Mouse (Mus musculus): Measurements from ENCODE around the gene Plekhm3.
A peak's percentile ranks its signal among the peaks of the same experiment; 100 is the strongest.

Gene Plekhm3

GRCm38 (mm10) chr1:64827434-64827833 is 129.2 kb downstream of the Plekhm3 start:
- DNase-seq (ENCODE audit: low spot score in 2 of 2): no peak

- no peak for DNase-seq (ENCODE audit: low spot score in 2 of 2)
These were observed 130.1 kb downstream of the Plekhm3 start for GRCm38 (mm10) chr1:64826348-64827103.

DNA sequence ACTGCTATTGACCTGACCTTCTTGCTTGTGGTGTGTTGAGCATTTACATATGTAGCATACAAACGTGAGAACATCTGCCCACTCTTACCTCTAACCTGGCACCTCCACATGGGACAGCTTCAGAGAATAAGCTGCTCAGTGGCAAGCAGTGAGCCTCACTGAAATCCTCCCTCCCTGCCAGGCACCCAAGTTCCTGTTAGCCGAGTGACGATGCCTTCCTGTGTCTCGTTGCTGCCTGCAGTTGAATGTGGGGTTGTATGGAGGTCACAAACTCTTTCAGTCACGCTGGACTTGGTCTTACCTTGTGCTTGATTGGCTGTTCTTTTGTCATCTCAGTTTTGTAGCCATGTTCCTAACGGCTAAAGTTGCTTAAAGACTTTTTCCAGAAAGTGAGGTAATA is 133.1 kb downstream of the Plekhm3 start:
- DNase-seq (ENCODE audit: low spot score in 2 of 2): no peak

- no peak for DNase-seq (ENCODE audit: low spot score in 2 of 2)
These were observed 138.9 kb downstream of the Plekhm3 start for GRCm38 (mm10) chr1:64817709-64818108.

DNA sequence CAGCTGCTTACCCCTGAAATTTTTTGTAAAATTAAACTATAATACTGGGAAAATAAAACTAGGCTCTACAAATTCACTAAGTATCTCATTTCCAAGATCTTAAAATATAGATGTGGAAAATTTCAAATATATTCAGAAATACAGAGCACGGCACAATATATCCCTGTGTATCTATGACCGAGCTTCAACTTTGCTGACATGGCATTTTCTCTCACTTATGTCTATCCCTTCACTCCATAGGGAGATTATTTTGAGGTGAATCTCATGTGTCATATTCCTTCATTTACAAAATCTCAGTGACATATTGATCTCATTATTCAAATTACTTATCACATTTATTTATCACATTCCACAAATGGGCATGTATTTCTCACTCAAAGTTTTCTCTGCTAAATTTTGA is 143.4 kb downstream of the Plekhm3 start:
- DNase-seq (ENCODE audit: low spot score in 2 of 2): no peak

DNA sequence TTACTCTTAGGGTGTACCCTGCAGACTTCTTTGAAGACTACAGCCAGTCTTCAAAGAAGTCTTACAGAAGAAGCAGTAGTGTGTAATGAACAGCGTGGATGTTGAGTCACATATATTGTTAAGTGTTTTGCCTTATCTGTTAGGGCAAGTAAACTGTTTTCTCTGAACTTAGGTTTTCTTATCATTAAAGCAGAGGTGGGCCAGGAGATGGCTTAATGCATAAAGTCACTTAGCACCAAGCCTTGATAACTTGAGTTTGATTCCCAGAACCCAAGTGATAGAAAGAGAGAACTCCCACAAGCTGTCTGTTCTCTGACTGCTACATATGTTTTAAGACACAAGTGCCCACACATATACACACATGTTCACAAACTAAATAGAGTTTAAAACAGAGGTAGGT is 144.7 kb downstream of the Plekhm3 start:
- no peak for DNase-seq (ENCODE audit: low spot score in 2 of 2)

- peak in 1 of 2 experiments; percentile 29 for DNase-seq (ENCODE audit: low spot score in 2 of 2)
These were observed 147.5 kb downstream of the Plekhm3 start for GRCm38 (mm10) chr1:64809085-64809484.

- DNase-seq (ENCODE audit: low spot score in 2 of 2): no peak
These were observed 148.9 kb downstream of the Plekhm3 start for GRCm38 (mm10) chr1:64807766-64808165.

DNA sequence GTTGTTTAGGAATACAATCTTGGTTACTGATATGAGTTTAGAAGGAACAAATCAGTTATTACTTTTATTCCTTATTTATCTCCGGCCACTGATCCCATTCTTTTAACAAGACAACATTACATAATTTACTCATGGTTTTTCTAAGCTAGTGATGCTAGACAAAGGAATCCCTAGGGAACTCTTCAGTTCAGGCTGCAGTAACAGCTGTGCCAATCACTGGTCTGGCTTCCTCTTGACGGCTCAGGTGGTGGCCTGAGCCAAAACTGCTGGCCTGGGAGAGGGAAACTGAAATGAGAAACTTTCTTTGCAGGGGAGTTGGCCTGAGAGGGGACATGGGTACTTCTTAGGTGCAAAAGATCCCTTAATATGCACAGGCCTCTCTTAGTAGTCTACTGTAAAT is 151.4 kb downstream of the Plekhm3 start:
- DNase-seq (ENCODE audit: low spot score in 2 of 2): no peak

- DNase-seq (ENCODE audit: low spot score in 2 of 2): no peak
These were observed 154.0 kb downstream of the Plekhm3 start for GRCm38 (mm10) chr1:64802631-64803030.

- DNase-seq (ENCODE audit: low spot score in 2 of 2): no peak
These were observed 159.0 kb downstream of the Plekhm3 start for GRCm38 (mm10) chr1:64797621-64798020.

DNA sequence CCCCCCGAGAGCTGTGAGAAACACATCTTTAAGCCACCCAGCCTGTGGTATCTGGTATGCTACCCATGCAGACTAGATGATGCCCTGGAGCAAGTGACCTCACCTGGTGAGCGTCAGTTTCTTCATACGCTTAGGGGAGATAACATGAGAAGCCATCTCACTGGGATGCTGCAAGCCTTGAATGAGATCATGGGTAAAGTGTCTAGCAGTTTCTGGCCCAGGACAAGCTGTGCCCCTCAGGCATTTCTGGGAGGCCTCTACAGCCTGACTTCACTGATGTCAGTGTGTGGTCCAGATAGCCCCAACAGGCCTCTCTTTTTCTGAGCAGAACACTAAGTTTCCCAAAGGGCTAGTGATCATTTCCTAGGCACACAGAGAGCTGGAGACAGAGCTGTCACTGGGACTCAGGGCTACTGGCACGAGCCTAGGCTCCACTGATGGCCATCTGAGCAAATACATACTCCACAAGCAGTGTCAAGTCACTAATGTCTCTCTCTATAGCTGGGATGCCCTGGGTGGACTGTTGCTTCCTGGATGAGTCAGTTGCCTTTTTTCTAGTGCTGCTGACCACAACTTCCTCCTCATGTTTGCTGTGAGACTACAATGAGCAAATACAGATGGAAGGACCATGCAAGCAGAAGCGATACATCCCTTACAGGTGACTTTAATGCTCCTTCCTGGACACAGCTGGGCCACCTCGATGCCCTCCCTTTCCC is 159.6 kb downstream of the Plekhm3 start:
- peak in 1 of 2 experiments; percentile 17 for DNase-seq (ENCODE audit: low spot score in 2 of 2)

DNA sequence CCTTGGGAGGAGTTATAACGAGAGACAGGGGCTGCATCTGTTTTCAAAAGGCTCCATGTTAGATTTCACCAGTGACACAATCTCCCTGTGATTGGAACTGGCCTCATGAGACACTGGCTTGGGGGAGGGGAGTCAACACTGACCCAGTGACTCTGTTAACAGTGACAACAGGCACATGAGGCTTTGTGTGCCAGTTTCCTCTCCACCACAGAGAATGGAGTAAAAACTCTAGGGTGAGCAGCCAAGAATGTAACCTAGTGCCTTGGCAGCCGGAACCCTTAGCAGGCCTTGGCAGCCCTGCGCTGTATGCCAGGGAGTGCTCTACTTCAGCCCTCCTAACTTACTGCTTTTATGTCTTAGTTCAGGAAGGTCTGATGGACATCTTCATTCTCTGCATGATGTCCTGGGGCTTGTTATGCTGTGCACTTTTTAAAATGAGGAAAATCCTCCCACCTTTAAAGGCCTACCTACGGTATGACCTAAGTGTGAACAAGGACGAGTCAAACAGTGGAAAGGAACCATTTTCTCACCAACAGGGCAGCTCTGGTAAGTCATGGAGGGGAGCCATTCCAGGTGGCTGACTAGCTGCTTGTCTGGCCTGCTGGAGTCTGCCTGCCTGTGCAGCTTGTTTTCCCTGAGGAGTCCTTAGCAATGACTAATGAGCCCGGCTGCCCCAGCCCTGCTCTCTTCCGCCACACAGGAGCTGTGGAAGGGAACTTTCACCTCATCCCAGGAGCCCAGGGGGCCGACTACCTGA is 161.2 kb downstream of the Plekhm3 start:
- peak; percentile 59 for DNase-seq (ENCODE audit: low spot score in 2 of 2)

DNA sequence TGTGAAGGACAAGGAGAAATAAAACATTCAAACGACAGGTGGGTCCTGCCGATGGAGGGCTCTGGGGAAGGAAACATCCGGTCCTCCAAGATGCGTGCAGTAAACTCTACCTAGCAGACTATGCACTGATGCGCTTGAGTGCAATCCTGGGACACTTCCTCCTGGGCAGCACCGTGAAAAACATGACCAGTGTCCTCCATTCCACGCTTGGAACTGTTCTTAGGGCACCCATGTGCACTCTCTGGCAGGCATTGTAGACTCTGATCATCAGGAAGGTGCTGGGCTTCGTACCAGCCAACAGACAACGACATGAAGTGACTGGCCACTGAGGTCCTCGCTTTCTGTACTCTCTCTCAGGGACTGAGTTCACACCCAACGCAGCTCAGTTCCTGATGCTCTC is 162.5 kb downstream of the Plekhm3 start:
- DNase-seq (ENCODE audit: low spot score in 2 of 2): no peak

- DNase-seq (ENCODE audit: low spot score in 2 of 2): peak in 1 of 2 experiments; percentile 29
These were observed 163.4 kb downstream of the Plekhm3 start for GRCm38 (mm10) chr1:64793234-64793530.

DNA sequence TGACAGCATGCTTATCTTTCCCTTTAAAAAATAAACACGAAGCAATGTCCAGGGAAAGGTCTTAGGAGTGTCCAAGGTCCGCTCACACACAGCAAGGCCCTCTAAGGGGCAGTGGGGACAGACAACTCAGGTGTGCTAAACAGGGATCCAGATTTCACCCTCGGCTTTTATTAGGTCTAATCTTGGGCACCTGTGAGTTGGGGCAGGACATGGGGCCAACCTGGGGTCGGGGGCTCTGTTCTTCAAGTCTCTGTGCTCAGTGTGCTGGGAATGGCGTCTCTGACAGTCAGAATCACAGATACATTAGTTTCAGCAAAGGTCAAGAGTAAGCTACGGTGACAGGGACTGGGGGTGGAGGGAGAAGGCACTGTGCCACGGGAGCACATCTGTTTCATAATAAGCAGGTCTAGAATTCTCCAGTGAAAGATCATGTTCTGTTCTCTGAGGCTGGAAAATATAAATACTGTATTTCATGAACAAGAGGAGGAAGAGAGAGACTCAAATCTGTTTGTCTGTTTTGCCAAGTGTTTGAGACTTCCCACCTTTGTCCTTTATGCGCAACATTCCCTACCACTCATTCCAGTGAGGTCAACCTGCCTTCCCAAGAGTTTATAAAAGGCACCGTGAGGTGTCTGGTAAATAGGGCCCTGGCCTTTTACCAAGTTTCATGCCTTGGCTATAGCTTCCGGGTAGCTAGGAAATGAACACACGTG is 163.9 kb downstream of the Plekhm3 start:
- no peak for DNase-seq (ENCODE audit: low spot score in 2 of 2)

- DNase-seq (ENCODE audit: low spot score in 2 of 2): peak; percentile 74 to 75
These were observed 164.8 kb downstream of the Plekhm3 start for GRCm38 (mm10) chr1:64791826-64792225.

DNA sequence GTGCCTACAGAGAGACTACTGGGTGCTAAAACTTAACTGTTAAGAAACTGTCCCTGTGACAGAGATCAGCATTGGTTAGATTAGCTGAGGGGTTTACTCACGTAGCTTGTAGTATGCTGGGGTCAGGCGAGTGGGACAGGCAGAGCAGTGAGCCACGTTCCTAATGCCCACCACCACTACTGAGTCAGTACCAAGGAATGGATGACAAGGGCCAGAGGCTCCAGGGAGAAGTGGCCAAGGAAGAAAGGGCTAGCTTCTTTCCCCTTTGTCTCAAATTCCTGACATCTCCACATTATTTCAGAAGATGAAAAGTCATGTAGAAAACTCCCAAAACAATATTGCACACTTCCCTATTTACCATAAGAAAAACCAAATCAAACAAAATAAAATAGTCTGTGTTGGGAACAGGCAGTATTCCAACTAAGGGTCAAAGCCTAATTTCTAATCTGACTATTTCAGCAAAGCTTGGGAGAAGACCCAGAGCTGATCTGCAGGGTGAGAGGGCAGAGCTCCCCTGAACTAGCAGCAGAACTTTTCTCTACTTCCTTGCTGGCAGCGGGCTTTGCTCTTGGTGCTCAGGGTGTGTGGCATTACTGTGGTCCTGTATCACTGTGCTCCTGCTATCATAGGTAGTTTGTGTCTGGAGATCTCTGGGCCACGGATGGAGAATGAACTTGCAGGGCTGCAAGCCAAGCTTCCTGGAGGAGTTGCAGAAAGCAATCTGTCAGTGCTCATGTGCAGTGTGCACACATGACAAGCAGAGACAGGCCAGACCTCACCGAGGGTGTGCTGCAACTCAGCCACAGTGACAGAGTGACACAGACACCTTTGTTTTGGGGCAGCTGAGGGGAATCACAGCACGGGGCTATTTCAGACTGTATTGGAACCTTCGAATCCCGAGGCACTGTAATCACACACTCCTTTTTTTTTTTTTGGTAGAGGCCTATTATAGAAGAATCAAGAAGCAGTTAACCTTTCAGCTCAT is 165.5 kb downstream of the Plekhm3 start:
- peak in 1 of 2 experiments; percentile 34 for DNase-seq (ENCODE audit: low spot score in 2 of 2)

DNA sequence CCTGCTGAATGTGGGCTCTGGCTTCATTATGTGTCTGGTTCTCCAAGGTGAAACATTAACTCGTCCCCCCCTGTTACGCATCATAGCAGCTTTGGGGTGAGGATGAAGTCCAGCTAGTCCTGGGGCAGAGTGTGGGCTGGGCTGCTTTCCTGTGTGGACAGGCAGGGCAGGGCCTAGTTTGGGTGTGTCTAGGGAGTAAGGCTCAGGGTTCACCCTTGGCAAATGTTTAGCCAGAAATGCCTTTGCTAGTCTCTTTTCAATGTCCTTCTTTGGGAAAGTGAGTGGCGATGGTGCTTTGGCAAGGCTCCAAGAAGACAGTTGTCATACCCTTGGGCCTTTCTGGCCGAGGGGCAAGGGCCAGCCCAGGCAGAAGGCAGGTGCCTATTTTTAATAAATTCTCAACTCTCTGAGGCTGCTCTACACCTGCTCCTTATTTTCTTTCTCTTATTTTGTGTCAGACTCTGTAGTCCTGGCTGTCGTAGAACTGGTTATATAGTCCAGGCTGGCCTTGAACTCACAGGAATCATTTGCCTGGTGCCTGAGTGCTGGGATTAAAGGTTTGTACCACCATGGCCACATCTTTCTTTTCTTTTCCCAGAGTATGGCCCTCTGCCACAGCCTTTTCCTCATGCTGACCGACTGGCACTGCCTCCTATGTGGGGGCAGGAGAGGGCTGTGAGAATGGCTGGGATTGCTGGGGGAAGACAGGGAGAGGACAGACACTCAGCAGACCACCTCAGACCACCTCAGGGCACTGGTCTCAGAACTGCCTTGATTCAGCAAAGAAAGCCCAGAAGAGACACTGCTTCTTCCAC is 168.7 kb downstream of the Plekhm3 start:
- DNase-seq (ENCODE audit: low spot score in 2 of 2): no peak

- DNase-seq (ENCODE audit: low spot score in 2 of 2): no peak
These were observed 176.8 kb downstream of the Plekhm3 start for GRCm38 (mm10) chr1:64779863-64780262.

Measured in heart, adult 9 months (tissue).